25 mouse cellular contexts compared by ENCODE assay signal in genomic region chr10:20695637-20696036, GRCm38 (mm10). TPM values are rescaled to one million over a fixed set of nuclear protein-coding genes. Genes with fewer than 3 reads are reported as not detected.
DNase-seq lines count a peak whose midpoint lies in the region; ATAC-seq and TF ChIP-seq lines count a peak whose summit lies in the region.
"Had no signal": no experiment of that assay in that cellular context is flagged by ENCODE, and none has a peak within 500 bp of the region (broad histone marks: within the 10 kb centered on the region; RNA-seq: fewer than 3 reads in every experiment).

No protein-coding gene starts in this region.

- peak; percentile 70 for DNase-seq in midbrain, embryonic 11.5 days (ENCODE audit: low spot score, missing footprints)
- DNase-seq in lung, embryonic 14.5 days = peak; percentile 40
- DNase-seq in lung, postnatal 14 days = peak; percentile 22
- DNase-seq in stomach, postnatal 0 days (ENCODE audit: low spot score) = peak; percentile 29
- DNase-seq in adrenal gland, adult (ENCODE audit: inconsistent age in 2 of 2, low spot score in 1 of 2) = no peak
- no peak for DNase-seq in kidney, adult 11 months
- DNase-seq: cerebellum, adult 8-10 months; cerebellum, postnatal 36 days; gastrocnemius, postnatal 14 days; heart, postnatal 10 days; kidney, postnatal 4 days; layer of hippocampus, postnatal 36 days; left cerebral cortex, postnatal 4 days; liver, postnatal 0 days; right cerebral cortex, postnatal 4 days had no signal

- no peak overlapping the region for H3K9ac ChIP-seq in midbrain, embryonic 11.5 days (ENCODE audit: low read length)
- H3K9ac ChIP-seq in midbrain, embryonic 15.5 days = no peak overlapping the region
- no peak overlapping the region for H3K9ac ChIP-seq in lung, embryonic 14.5 days
- H3K9ac ChIP-seq in stomach, postnatal 0 days (ENCODE audit: low read length) = no peak overlapping the region
- H3K9ac ChIP-seq: embryonic facial prominence, embryonic 12.5 days; hindbrain, embryonic 14.5 days; kidney, embryonic 15.5 days; liver, embryonic 12.5 days; liver, postnatal 0 days; midbrain, embryonic 13.5 days had no signal

- H3K27ac ChIP-seq in midbrain, embryonic 11.5 days (ENCODE audit: low read depth, low read length) = no peak overlapping the region
- no peak overlapping the region for H3K27ac ChIP-seq in midbrain, embryonic 15.5 days
- no peak overlapping the region for H3K27ac ChIP-seq in lung, embryonic 14.5 days (ENCODE audit: low read depth)
- H3K27ac ChIP-seq in stomach, postnatal 0 days (replicated peaks) = no peak overlapping the region
- H3K27ac ChIP-seq: embryonic facial prominence, embryonic 12.5 days; hindbrain, embryonic 14.5 days; kidney, embryonic 15.5 days; liver, embryonic 12.5 days; midbrain, embryonic 13.5 days had no signal

- no peak for ATAC-seq in midbrain, embryonic 11.5 days (ENCODE audit: low FRiP score)
- no peak for ATAC-seq in midbrain, embryonic 15.5 days (replicated peaks)
- ATAC-seq in lung, embryonic 14.5 days (ENCODE audit: insufficient read depth) = peak; percentile 24; the same call in 1 of the 2 replicates
- ATAC-seq in stomach, postnatal 0 days (ENCODE audit: low FRiP score, low TSS enrichment) = peak; percentile 56; the same call in 1 of the 2 replicates
- ATAC-seq: forebrain, embryonic 14.5 days; intestine, postnatal 0 days; liver, embryonic 12.5 days; liver, postnatal 0 days; midbrain, embryonic 13.5 days had no signal

- no peaks in the 10 kb centered on the region for H3K36me3 ChIP-seq in midbrain, embryonic 11.5 days (ENCODE audit: control insufficient read depth, insufficient read depth, low read length)
- H3K36me3 ChIP-seq in midbrain, embryonic 15.5 days (replicated peaks) = no peaks in the 10 kb centered on the region
- H3K36me3 ChIP-seq in lung, embryonic 14.5 days (ENCODE audit: insufficient read depth) = no peaks in the 10 kb centered on the region
- H3K36me3 ChIP-seq in stomach, postnatal 0 days (ENCODE audit: control insufficient read depth, insufficient read depth, low read length) = no peaks in the 10 kb centered on the region
- H3K36me3 ChIP-seq: embryonic facial prominence, embryonic 12.5 days; kidney, embryonic 15.5 days; liver, embryonic 12.5 days; midbrain, embryonic 13.5 days had no signal

- TF ChIP-seq CTCF in lung, embryonic 14.5 days (IDR thresholded peaks at IDR 0.05; ENCODE audit: low read depth) = no peak
- TF ChIP-seq CTCF in stomach, postnatal 0 days (IDR thresholded peaks at IDR 0.05; ENCODE audit: low read depth) = no peak

- WGBS in midbrain, embryonic 11.5 days = 86% methylated on average over 11 of the region's 11 CpGs
- WGBS in midbrain, embryonic 15.5 days = 85% methylated on average over 11 of the region's 11 CpGs
- WGBS in lung, embryonic 14.5 days = 45% methylated on average over 11 of the region's 11 CpGs
- 51% methylated on average over 11 of the region's 11 CpGs for WGBS in stomach, postnatal 0 days

- no peak for TF ChIP-seq EP300 in stomach, postnatal 0 days (optimal IDR thresholded peaks at IDR 0.05)

- H3K4me3 ChIP-seq in midbrain, embryonic 11.5 days (ENCODE audit: low read depth, low read length) = no peak overlapping the region
- no peak overlapping the region for H3K4me3 ChIP-seq in midbrain, embryonic 15.5 days
- H3K4me3 ChIP-seq in lung, embryonic 14.5 days (ENCODE audit: low read depth, low read length) = no peak overlapping the region
- H3K4me3 ChIP-seq in stomach, postnatal 0 days (ENCODE audit: low read depth, low read length) = no peak overlapping the region
- H3K4me3 ChIP-seq: embryonic facial prominence, embryonic 12.5 days; kidney, embryonic 15.5 days; liver, embryonic 12.5 days; megakaryocyte, embryonic 14.5 days; midbrain, embryonic 13.5 days had no signal

- H3K4me1 ChIP-seq in midbrain, embryonic 11.5 days (ENCODE audit: control insufficient read depth, insufficient read depth, low read length) = no peaks in the 10 kb centered on the region
- H3K4me1 ChIP-seq in midbrain, embryonic 15.5 days = no peaks in the 10 kb centered on the region
- no peaks in the 10 kb centered on the region for H3K4me1 ChIP-seq in lung, embryonic 14.5 days (ENCODE audit: insufficient read depth)
- H3K4me1 ChIP-seq in stomach, postnatal 0 days (replicated peaks; ENCODE audit: control insufficient read depth, insufficient read depth) = no peaks in the 10 kb centered on the region
- H3K4me1 ChIP-seq: liver, embryonic 12.5 days; midbrain, embryonic 13.5 days had no signal

- no peaks in the 10 kb centered on the region for H3K9me3 ChIP-seq in midbrain, embryonic 11.5 days (ENCODE audit: control insufficient read depth, low read length)
- no peaks in the 10 kb centered on the region for H3K9me3 ChIP-seq in midbrain, embryonic 15.5 days
- H3K9me3 ChIP-seq in lung, embryonic 14.5 days (ENCODE audit: low read depth, low read length) = no peaks in the 10 kb centered on the region
- no peaks in the 10 kb centered on the region for H3K9me3 ChIP-seq in stomach, postnatal 0 days (ENCODE audit: control insufficient read depth, low read length)
- H3K9me3 ChIP-seq: embryonic facial prominence, embryonic 12.5 days; kidney, embryonic 15.5 days; liver, embryonic 12.5 days; megakaryocyte, embryonic 14.5 days; midbrain, embryonic 13.5 days had no signal

- H3K4me2 ChIP-seq in midbrain, embryonic 11.5 days = no peak overlapping the region
- no peak overlapping the region for H3K4me2 ChIP-seq in midbrain, embryonic 15.5 days
- no peak overlapping the region for H3K4me2 ChIP-seq in lung, embryonic 14.5 days
- no peak overlapping the region for H3K4me2 ChIP-seq in stomach, postnatal 0 days (replicated peaks; ENCODE audit: low read depth)
- H3K4me2 ChIP-seq: embryonic facial prominence, embryonic 12.5 days; heart, embryonic 11.5 days; hindbrain, embryonic 14.5 days; kidney, embryonic 15.5 days; liver, embryonic 12.5 days; midbrain, embryonic 13.5 days had no signal

- H3K27me3 ChIP-seq in midbrain, embryonic 11.5 days (ENCODE audit: control insufficient read depth, insufficient read depth, low read length) = no peaks in the 10 kb centered on the region
- H3K27me3 ChIP-seq in midbrain, embryonic 15.5 days (replicated peaks) = no peaks in the 10 kb centered on the region
- H3K27me3 ChIP-seq in lung, embryonic 14.5 days (ENCODE audit: insufficient read depth, low read length) = no peaks in the 10 kb centered on the region
- H3K27me3 ChIP-seq in stomach, postnatal 0 days (ENCODE audit: control insufficient read depth, insufficient read depth, low read length) = no peaks in the 10 kb centered on the region
- H3K27me3 ChIP-seq: embryonic facial prominence, embryonic 12.5 days; kidney, embryonic 15.5 days; liver, embryonic 12.5 days; midbrain, embryonic 13.5 days had no signal

RNA-seq across cellular contexts. Expression of gene Pde7b, which starts 29.2 kb away (rescaled TPM):
- polyA plus RNA-seq in midbrain, embryonic 11.5 days (2014; fragmentation: Nextera tagmentation; extraction: Ambion mirVana) = 1.1 and 1.6 TPM in 2 replicates
- 3.1 and 3.2 TPM in 2 replicates for polyA plus RNA-seq in midbrain, embryonic 15.5 days (2015; fragmentation: Nextera tagmentation; extraction: Ambion mirVana)
- 3.3 TPM in 2 replicates for polyA plus RNA-seq in lung, embryonic 14.5 days (2014; fragmentation: Nextera tagmentation; extraction: Ambion mirVana)
- 1.6 and 2.3 TPM in 2 replicates for polyA plus RNA-seq in stomach, postnatal 0 days (2015; fragmentation: Nextera tagmentation; extraction: Ambion mirVana)

Comparison
In these comparisons a context has a peak if more than half of its experiments do, and no peak if none do; other contexts are left out.
1. ATAC-seq: peak in lung, embryonic 14.5 days (single experiment) and stomach, postnatal 0 days (single experiment); none in midbrain, embryonic 11.5 days (single experiment) and midbrain, embryonic 15.5 days (single experiment).
2. DNase-seq: peak in midbrain, embryonic 11.5 days (single experiment), lung, embryonic 14.5 days (single experiment), lung, postnatal 14 days (single experiment) and stomach, postnatal 0 days (single experiment); none in adrenal gland, adult (0 of 2) and kidney, adult 11 months (single experiment).